Mouse (Mus musculus): ENCODE results near the gene Btbd9. TPM values are rescaled to one million over a fixed set of nuclear protein-coding genes. Genes with fewer than 3 reads are reported as not detected.

The Btbd9 gene
- polyA plus RNA-seq, 1 experiment from 2014 or later, result 164 TPM

DNA sequence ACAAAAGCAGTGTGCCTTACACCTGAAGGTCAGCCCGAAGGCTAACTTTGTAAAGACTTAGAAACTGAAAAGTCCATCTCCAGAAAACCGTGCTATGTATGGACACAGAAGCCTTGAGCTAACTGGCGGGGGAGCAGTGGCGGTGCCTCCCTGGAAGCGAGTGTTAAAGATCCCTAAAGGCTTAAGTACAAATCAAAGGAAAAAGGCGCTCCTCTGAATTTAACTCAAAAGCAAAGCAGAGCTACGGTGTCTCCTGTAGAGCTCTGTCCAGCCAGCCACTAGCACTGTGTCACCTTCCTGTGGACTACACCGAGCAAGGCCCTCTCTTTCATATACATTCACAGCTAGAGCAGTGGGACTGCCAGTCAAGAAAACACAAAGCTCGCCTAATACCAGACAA, 98.1 kb downstream of the Btbd9 start:
- 35% methylated on average over 9 of the region's 9 CpGs for WGBS
- no peak overlapping the region for H3K4me3 ChIP-seq (ENCODE audit: low read depth, low read length)
- no peaks in the 10 kb centered on the region for H3K27me3 ChIP-seq (ENCODE audit: control insufficient read depth, insufficient read depth, low read depth, low read length)

GRCm38 (mm10) chr17:30474561-30474960, 101.7 kb downstream of the Btbd9 start:
- WGBS, result 58% methylated on average over 2 of the region's 2 CpGs
- H3K36me3 ChIP-seq (ENCODE audit: control insufficient read depth, insufficient read depth, low read length), result no peaks in the 10 kb centered on the region
- H3K4me1 ChIP-seq (ENCODE audit: control insufficient read depth, insufficient read depth, low read length), result peaks cover 21% of the 10 kb centered on the region
- H3K9me3 ChIP-seq (replicated peaks; ENCODE audit: control insufficient read depth, low read length, poor library complexity, severe bottlenecking), result no peaks in the 10 kb centered on the region
- no peak for ATAC-seq
- H3K27ac ChIP-seq (ENCODE audit: low read length), result peak overlapping the region; percentile 38; the same call in 1 of the 2 replicates
- H3K4me2 ChIP-seq (ENCODE audit: low read length), result no peak overlapping the region
- H3K27me3 ChIP-seq (ENCODE audit: control insufficient read depth, insufficient read depth, low read depth, low read length), result no peaks in the 10 kb centered on the region
- no peak overlapping the region for H3K4me3 ChIP-seq (ENCODE audit: low read depth, low read length)
- H3K9ac ChIP-seq (ENCODE audit: low read depth, low read length), result no peak overlapping the region

More for the DNA sequence above, 98.1 kb downstream of the Btbd9 start:
- Histone ChIP-seq H3K9ac (ENCODE audit: low read depth, low read length) (no peak overlapping the region), H3K36me3 (ENCODE audit: control insufficient read depth, insufficient read depth, low read length) (no peaks in the 10 kb centered on the region), H3K27ac (ENCODE audit: low read length) (no peak overlapping the region), H3K4me2 (ENCODE audit: low read length) (no peak overlapping the region), H3K9me3 (replicated peaks; ENCODE audit: control insufficient read depth, low read length, poor library complexity, severe bottlenecking) (no peaks in the 10 kb centered on the region), H3K4me1 (ENCODE audit: control insufficient read depth, insufficient read depth, low read length) (peaks cover 9% of the 10 kb centered on the region)
- no peak for ATAC-seq

DNA sequence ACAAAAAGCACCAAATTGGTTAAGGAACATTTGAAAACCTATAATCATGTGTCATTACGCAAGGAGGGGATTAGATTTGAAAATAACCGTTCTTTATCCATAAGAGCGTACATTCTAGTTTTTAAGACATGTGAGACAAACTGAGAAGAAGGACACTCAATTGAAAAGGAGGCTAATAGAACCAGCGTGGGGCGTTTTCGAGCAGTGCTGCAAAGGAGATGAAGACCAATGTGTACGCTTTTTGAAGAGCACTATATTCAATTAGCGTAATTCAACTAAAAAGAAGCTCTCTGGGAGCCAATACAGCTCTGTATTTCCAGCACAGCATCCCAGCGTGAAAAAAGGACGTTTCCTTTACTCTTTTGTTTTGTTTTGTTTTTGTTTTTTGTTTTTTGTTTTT, 103.5 kb downstream of the Btbd9 start:
- ATAC-seq, result no peak
- WGBS, result 85% methylated on average over 10 of the region's 10 CpGs
- peaks cover 28% of the 10 kb centered on the region for H3K4me1 ChIP-seq (ENCODE audit: control insufficient read depth, insufficient read depth, low read length)

DNA sequence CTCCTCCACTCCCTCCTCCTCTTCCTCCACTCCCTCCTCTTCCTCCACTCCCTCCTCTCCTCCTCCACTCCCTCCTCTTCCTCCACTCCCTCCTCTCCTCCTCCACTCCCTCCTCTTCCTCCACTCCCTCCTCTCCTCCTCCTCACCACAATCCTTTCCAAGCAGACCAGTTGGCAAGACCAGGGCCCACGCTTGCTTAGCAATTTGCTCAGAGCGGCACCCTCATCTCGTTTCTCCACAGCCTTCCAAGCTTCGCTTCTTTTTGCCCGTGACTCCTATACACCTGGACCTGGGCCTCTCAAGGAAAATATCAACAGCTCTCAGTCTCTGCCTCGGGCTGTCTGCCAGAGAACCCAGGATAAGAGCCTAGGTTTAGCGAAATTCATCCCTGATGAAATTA, 104.8 kb downstream of the Btbd9 start:
- WGBS, result 74% methylated on average over 7 of the region's 7 CpGs
- Histone ChIP-seq H3K4me1 (ENCODE audit: control insufficient read depth, insufficient read depth, low read length) (peaks cover 32% of the 10 kb centered on the region), H3K4me3 (ENCODE audit: low read depth, low read length) (no peak overlapping the region), H3K9me3 (replicated peaks; ENCODE audit: control insufficient read depth, low read length, poor library complexity, severe bottlenecking) (no peaks in the 10 kb centered on the region), H3K27ac (ENCODE audit: low read length) (no peak overlapping the region), H3K9ac (ENCODE audit: low read depth, low read length) (no peak overlapping the region), H3K36me3 (ENCODE audit: control insufficient read depth, insufficient read depth, low read length) (no peaks in the 10 kb centered on the region), H3K4me2 (ENCODE audit: low read length) (no peak overlapping the region), H3K27me3 (ENCODE audit: control insufficient read depth, insufficient read depth, low read depth, low read length) (no peaks in the 10 kb centered on the region)
- no peak for ATAC-seq

More for the DNA sequence above, 103.5 kb downstream of the Btbd9 start:
- Histone ChIP-seq H3K27ac (ENCODE audit: low read length) (no peak overlapping the region), H3K4me3 (ENCODE audit: low read depth, low read length) (no peak overlapping the region), H3K36me3 (ENCODE audit: control insufficient read depth, insufficient read depth, low read length) (no peaks in the 10 kb centered on the region), H3K9ac (ENCODE audit: low read depth, low read length) (no peak overlapping the region), H3K4me2 (ENCODE audit: low read length) (no peak overlapping the region), H3K9me3 (replicated peaks; ENCODE audit: control insufficient read depth, low read length, poor library complexity, severe bottlenecking) (no peaks in the 10 kb centered on the region), H3K27me3 (ENCODE audit: control insufficient read depth, insufficient read depth, low read depth, low read length) (no peaks in the 10 kb centered on the region)

GRCm38 (mm10) chr17:30470790-30471189, 105.5 kb downstream of the Btbd9 start:
- Histone ChIP-seq H3K9ac (ENCODE audit: low read depth, low read length) (no peak overlapping the region), H3K36me3 (ENCODE audit: control insufficient read depth, insufficient read depth, low read length) (no peaks in the 10 kb centered on the region), H3K4me3 (ENCODE audit: low read depth, low read length) (no peak overlapping the region), H3K27me3 (ENCODE audit: control insufficient read depth, insufficient read depth, low read depth, low read length) (no peaks in the 10 kb centered on the region), H3K4me2 (ENCODE audit: low read length) (no peak overlapping the region), H3K4me1 (ENCODE audit: control insufficient read depth, insufficient read depth, low read length) (peaks cover 32% of the 10 kb centered on the region), H3K27ac (ENCODE audit: low read length) (no peak overlapping the region), H3K9me3 (replicated peaks; ENCODE audit: control insufficient read depth, low read length, poor library complexity, severe bottlenecking) (no peaks in the 10 kb centered on the region)
- 47% methylated on average over 8 of the region's 8 CpGs for WGBS
- no peak for ATAC-seq

- H3K27me3 ChIP-seq (ENCODE audit: control insufficient read depth, insufficient read depth, low read depth, low read length), result no peaks in the 10 kb centered on the region
- H3K27ac ChIP-seq (ENCODE audit: low read length), result no peak overlapping the region
- no peaks in the 10 kb centered on the region for H3K36me3 ChIP-seq (ENCODE audit: control insufficient read depth, insufficient read depth, low read length)
- no peak overlapping the region for H3K4me3 ChIP-seq (ENCODE audit: low read depth, low read length)
- ATAC-seq, result no peak
- H3K9ac ChIP-seq (ENCODE audit: low read depth, low read length), result no peak overlapping the region
- peaks cover 32% of the 10 kb centered on the region for H3K4me1 ChIP-seq (ENCODE audit: control insufficient read depth, insufficient read depth, low read length)
- H3K4me2 ChIP-seq (ENCODE audit: low read length), result no peak overlapping the region
- no peaks in the 10 kb centered on the region for H3K9me3 ChIP-seq (replicated peaks; ENCODE audit: control insufficient read depth, low read length, poor library complexity, severe bottlenecking)
- 23% methylated on average over 8 of the region's 8 CpGs for WGBS
These were observed 106.0 kb downstream of the Btbd9 start for GRCm38 (mm10) chr17:30470286-30470685.

GRCm38 (mm10) chr17:30469511-30470076, 106.7 kb downstream of the Btbd9 start:
- no peak for ATAC-seq
- Histone ChIP-seq H3K27ac (ENCODE audit: low read length) (no peak overlapping the region), H3K9ac (ENCODE audit: low read depth, low read length) (no peak overlapping the region), H3K4me1 (ENCODE audit: control insufficient read depth, insufficient read depth, low read length) (peaks cover 31% of the 10 kb centered on the region), H3K4me3 (ENCODE audit: low read depth, low read length) (no peak overlapping the region), H3K36me3 (ENCODE audit: control insufficient read depth, insufficient read depth, low read length) (no peaks in the 10 kb centered on the region), H3K27me3 (ENCODE audit: control insufficient read depth, insufficient read depth, low read depth, low read length) (no peaks in the 10 kb centered on the region), H3K4me2 (ENCODE audit: low read length) (no peak overlapping the region), H3K9me3 (replicated peaks; ENCODE audit: control insufficient read depth, low read length, poor library complexity, severe bottlenecking) (no peaks in the 10 kb centered on the region)
- WGBS, result 72% methylated on average over 10 of the region's 10 CpGs

DNA sequence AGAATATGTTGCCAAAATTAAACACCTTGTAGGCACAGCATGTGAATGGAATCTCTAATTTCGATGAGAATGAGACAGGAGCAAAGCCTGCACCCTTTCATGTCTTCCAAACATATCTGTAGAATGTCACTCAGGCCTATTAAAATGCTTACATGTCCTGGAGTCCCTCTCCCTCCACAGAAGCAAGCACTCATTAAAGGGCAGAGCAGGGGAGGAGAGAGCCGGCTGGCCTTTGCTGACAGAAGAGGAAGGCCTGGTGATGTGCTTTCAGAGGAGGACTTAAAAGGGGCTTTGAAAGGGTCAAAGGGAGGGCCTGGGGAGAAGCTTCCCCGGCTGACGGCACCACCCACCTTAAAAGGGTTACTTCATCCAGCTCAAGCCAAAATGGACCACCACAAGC, 107.9 kb downstream of the Btbd9 start:
- Histone ChIP-seq H3K9ac (ENCODE audit: low read depth, low read length) (no peak overlapping the region), H3K27ac (ENCODE audit: low read length) (no peak overlapping the region), H3K36me3 (ENCODE audit: control insufficient read depth, insufficient read depth, low read length) (no peaks in the 10 kb centered on the region), H3K4me1 (ENCODE audit: control insufficient read depth, insufficient read depth, low read length) (peaks cover 29% of the 10 kb centered on the region), H3K9me3 (replicated peaks; ENCODE audit: control insufficient read depth, low read length, poor library complexity, severe bottlenecking) (no peaks in the 10 kb centered on the region), H3K4me3 (ENCODE audit: low read depth, low read length) (no peak overlapping the region), H3K27me3 (ENCODE audit: control insufficient read depth, insufficient read depth, low read depth, low read length) (no peaks in the 10 kb centered on the region), H3K4me2 (ENCODE audit: low read length) (no peak overlapping the region)
- ATAC-seq, result peak; percentile 44; the same call in 1 of the 2 replicates
- 4% methylated on average over 4 of the region's 4 CpGs for WGBS

- no peaks in the 10 kb centered on the region for H3K9me3 ChIP-seq (replicated peaks; ENCODE audit: control insufficient read depth, low read length, poor library complexity, severe bottlenecking)
- ATAC-seq, result peak; percentile 43; the same call in 1 of the 2 replicates
- H3K9ac ChIP-seq (ENCODE audit: low read depth, low read length), result no peak overlapping the region
- H3K4me2 ChIP-seq (ENCODE audit: low read length), result peak overlapping the region; percentile 12; the same call in 1 of the 2 replicates
- WGBS, result 21% methylated on average over 14 of the region's 14 CpGs
- no peak overlapping the region for H3K4me3 ChIP-seq (ENCODE audit: low read depth, low read length)
- H3K27me3 ChIP-seq (ENCODE audit: control insufficient read depth, insufficient read depth, low read depth, low read length), result no peaks in the 10 kb centered on the region
- H3K27ac ChIP-seq (ENCODE audit: low read length), result peak overlapping the region; percentile 67
- H3K4me1 ChIP-seq (ENCODE audit: control insufficient read depth, insufficient read depth, low read length), result peaks cover 29% of the 10 kb centered on the region
- no peaks in the 10 kb centered on the region for H3K36me3 ChIP-seq (ENCODE audit: control insufficient read depth, insufficient read depth, low read length)
These were observed 108.6 kb downstream of the Btbd9 start for GRCm38 (mm10) chr17:30467566-30468213.
